Mouse (Mus musculus): ENCODE results near the gene Lrrfip1. TPM values are rescaled to one million over a fixed set of nuclear protein-coding genes. Genes with fewer than 3 reads are reported as not detected.
A peak's percentile ranks its signal among the peaks of the same experiment; 100 is the strongest.

Lrrfip1 gene
- total RNA-seq, 4 experiments from 2014 or later = 66.2 to 83.0 (median 73.9) TPM

- DNase-seq (ENCODE audit: low spot score in 2 of 2) = no peak
Observed at GRCm38 (mm10) chr1:91056416-91056815, 57.9 kb downstream of the Lrrfip1 start.

GRCm38 (mm10) chr1:91057311-91058245, 59.0 kb downstream of the Lrrfip1 start:
- DNase-seq (ENCODE audit: low spot score in 2 of 2) = no peak

GRCm38 (mm10) chr1:91058251-91058650, 59.7 kb downstream of the Lrrfip1 start:
- no peak for DNase-seq (ENCODE audit: low spot score in 2 of 2)

GRCm38 (mm10) chr1:91059792-91060604, 61.5 kb downstream of the Lrrfip1 start:
- no peak for DNase-seq (ENCODE audit: low spot score in 2 of 2)

- DNase-seq (ENCODE audit: low spot score in 2 of 2) = no peak
Observed at GRCm38 (mm10) chr1:91061105-91061504, 62.6 kb downstream of the Lrrfip1 start.

- DNase-seq (ENCODE audit: low spot score in 2 of 2) = peak; percentile 47 to 67
Observed at GRCm38 (mm10) chr1:91062363-91062762, 63.8 kb downstream of the Lrrfip1 start.

GRCm38 (mm10) chr1:91064053-91064452, 65.5 kb downstream of the Lrrfip1 start:
- DNase-seq (ENCODE audit: low spot score in 2 of 2) = no peak

GRCm38 (mm10) chr1:91064903-91065525, 66.5 kb downstream of the Lrrfip1 start:
- DNase-seq (ENCODE audit: low spot score in 2 of 2) = peak; percentile 47 to 53

- DNase-seq (ENCODE audit: low spot score in 2 of 2) = no peak
Observed at GRCm38 (mm10) chr1:91066061-91066460, 67.5 kb downstream of the Lrrfip1 start.

GRCm38 (mm10) chr1:91066599-91066998, 68.1 kb downstream of the Lrrfip1 start:
- no peak for DNase-seq (ENCODE audit: low spot score in 2 of 2)

GRCm38 (mm10) chr1:91067716-91068115, 69.2 kb downstream of the Lrrfip1 start:
- no peak for DNase-seq (ENCODE audit: low spot score in 2 of 2)

GRCm38 (mm10) chr1:91069575-91069974, 71.0 kb downstream of the Lrrfip1 start:
- DNase-seq (ENCODE audit: low spot score in 2 of 2) = no peak

- DNase-seq (ENCODE audit: low spot score in 2 of 2) = no peak
Observed at GRCm38 (mm10) chr1:91070547-91070946, 72.0 kb downstream of the Lrrfip1 start.

- no peak for DNase-seq (ENCODE audit: low spot score in 2 of 2)
Observed at GRCm38 (mm10) chr1:91071671-91072290, 73.2 kb downstream of the Lrrfip1 start.

- DNase-seq (ENCODE audit: low spot score in 2 of 2) = no peak
Observed at GRCm38 (mm10) chr1:91076946-91077345, 78.4 kb downstream of the Lrrfip1 start.

GRCm38 (mm10) chr1:91077456-91077855, 78.9 kb downstream of the Lrrfip1 start:
- DNase-seq (ENCODE audit: low spot score in 2 of 2) = no peak

GRCm38 (mm10) chr1:91077980-91078379, 79.4 kb downstream of the Lrrfip1 start:
- DNase-seq (ENCODE audit: low spot score in 2 of 2) = no peak

GRCm38 (mm10) chr1:91079740-91080422, 81.3 kb downstream of the Lrrfip1 start:
- DNase-seq (ENCODE audit: low spot score in 2 of 2) = no peak

GRCm38 (mm10) chr1:91080423-91080749, 81.8 kb downstream of the Lrrfip1 start:
- no peak for DNase-seq (ENCODE audit: low spot score in 2 of 2)

GRCm38 (mm10) chr1:91084374-91084773, 85.8 kb downstream of the Lrrfip1 start:
- no peak for DNase-seq (ENCODE audit: low spot score in 2 of 2)

- no peak for DNase-seq (ENCODE audit: low spot score in 2 of 2)
Observed at GRCm38 (mm10) chr1:91085009-91085408, 86.5 kb downstream of the Lrrfip1 start.

All from layer of hippocampus, adult 8-10 months (tissue).